Mouse (Mus musculus) intestine, postnatal 0 days (tissue): ENCODE results near the gene Gm28539. TPM values are rescaled to one million over a fixed set of nuclear protein-coding genes. Genes with fewer than 3 reads are reported as not detected.

Experiments used
- ATAC-seq: fragments of 200-750 bp; cut with Nextera tagmentation; 2 replicates; pipeline ENCODE4 v1.8.0; 2017; ENCODE audit warnings: mild to moderate bottlenecking, moderate TSS enrichment, moderate library complexity
- H3K27ac ChIP-seq: fragments of 300-500 bp; sonication (generic); 2 replicates; pipeline ENCODE4 v1.5.1; 2014; ENCODE audit warnings: mild to moderate bottlenecking, low read depth, low read length, moderate library complexity
- H3K27me3 ChIP-seq: fragments of 300-500 bp; sonication (generic); replicated peaks from 2 replicates; pipeline ENCODE4 v1.6.1; 2014; ENCODE audit warnings: low read length, mixed read lengths; ENCODE audit not compliant: control insufficient read depth, insufficient read depth
- H3K36me3 ChIP-seq: fragments of 300-500 bp; sonication (generic); 2 replicates; pipeline ENCODE4 v1.6.1; 2014; ENCODE audit warnings: mild to moderate bottlenecking, moderate library complexity; ENCODE audit not compliant: control insufficient read depth, insufficient read depth
- H3K4me1 ChIP-seq: fragments of 300-500 bp; sonication (generic); replicated peaks from 2 replicates; pipeline ENCODE4 v1.6.1; 2014; ENCODE audit warnings: antibody characterized with exemption, low read length, mixed read lengths; ENCODE audit not compliant: control insufficient read depth, insufficient read depth
- H3K4me2 ChIP-seq: fragments of 300-500 bp; sonication (generic); replicated peaks from 2 replicates; pipeline ENCODE4 v1.6.1; 2014; ENCODE audit warnings: low read depth, mild to moderate bottlenecking, moderate library complexity
- H3K4me3 ChIP-seq: fragments of 300-500 bp; sonication (generic); 2 replicates; pipeline ENCODE4 v1.5.1; 2014; ENCODE audit warnings: low read depth, low read length
- H3K9ac ChIP-seq: fragments of 300-500 bp; sonication (generic); 2 replicates; pipeline ENCODE4 v1.6.1; 2014; ENCODE audit warnings: mild to moderate bottlenecking, low read depth, low read length
- H3K9me3 ChIP-seq: fragments of 300-500 bp; sonication (generic); 2 replicates; pipeline ENCODE4 v1.6.1; 2016; ENCODE audit warnings: mixed run types; ENCODE audit not compliant: control insufficient read depth
- CTCF ChIP-seq: sonication (generic); IDR thresholded peaks from 2 replicates; pipeline ENCODE4 v1.5.1; 2016; ENCODE audit warnings: low read depth, mild to moderate bottlenecking, control low read depth, antibody characterized with exemption, moderate library complexity
- WGBS: fragments of 180-500 bp; shearing (Covaris S2); extraction: QIAGEN DNeasy Blood & Tissue Kit; methylation state at CpG from one replicate; pipeline ENCODE4 v1.1.7; 2014; 5-methylcytosine and 5-hydroxymethylcytosine counted together
- polyA plus RNA-seq: library from polyadenylated mRNA; unstranded; fragments of >200 nt; fragmentation: Nextera tagmentation; extraction: Ambion mirVana; gene quantifications from 2 replicates; pipeline ENCODE4 v1.2.1, GENCODE M21; 2015

The Gm28539 gene
- not detected in 2 replicates for polyA plus RNA-seq

GRCm38 (mm10) chr16:18836468-18837208 lies at the start of gene Gm28539, which contains the start of gene 2510002D24Rik:
Gene Gm28539, plus strand, starts transcription at chr16:18836584.
Gene 2510002D24Rik, plus strand, starts transcription at chr16:18836578.
- peak within 1 kb of the TSS; percentile 90 for H3K4me3 ChIP-seq
- peak within 1 kb of the TSS; percentile 83 for H3K4me2 ChIP-seq
- H3K9me3 ChIP-seq, result no peaks in the 10 kb centered on the region
- H3K27me3 ChIP-seq, result no peaks in the 10 kb centered on the region
- peaks cover 36% of the 10 kb centered on the region for H3K36me3 ChIP-seq
- no peaks in the 10 kb centered on the region for H3K4me1 ChIP-seq
- H3K9ac ChIP-seq, result peak within 1 kb of the TSS; percentile 79
- no peak for TF ChIP-seq CTCF
- under 1% methylated on average over 46 of the region's 46 CpGs for WGBS
- peak within 1 kb of the TSS; percentile 89 for H3K27ac ChIP-seq
- peak; percentile 99 for ATAC-seq

GRCm38 (mm10) chr16:18786652-18787051 lies 49.7 kb upstream of the Gm28539 start:
- Histone ChIP-seq H3K27ac (no peak overlapping the region), H3K27me3 (no peaks in the 10 kb centered on the region), H3K4me3 (no peak overlapping the region), H3K9ac (no peak overlapping the region), H3K4me1 (no peaks in the 10 kb centered on the region), H3K4me2 (no peak overlapping the region), H3K9me3 (no peaks in the 10 kb centered on the region), H3K36me3 (peaks cover 17% of the 10 kb centered on the region; the same call in 1 of the 2 replicates)
- no peak for ATAC-seq
- WGBS, result 96% methylated on average over 10 of the region's 10 CpGs
- TF ChIP-seq CTCF, result no peak

- Histone ChIP-seq H3K4me1 (no peaks in the 10 kb centered on the region), H3K36me3 (peaks cover 22% of the 10 kb centered on the region), H3K27me3 (no peaks in the 10 kb centered on the region), H3K9ac (no peak overlapping the region), H3K4me3 (no peak overlapping the region), H3K4me2 (no peak overlapping the region), H3K9me3 (no peaks in the 10 kb centered on the region), H3K27ac (no peak overlapping the region)
- ATAC-seq, result no peak
- TF ChIP-seq CTCF, result no peak
- 89% methylated on average over 10 of the region's 10 CpGs for WGBS
These were observed 47.6 kb upstream of the Gm28539 start for GRCm38 (mm10) chr16:18788627-18789406.

DNA sequence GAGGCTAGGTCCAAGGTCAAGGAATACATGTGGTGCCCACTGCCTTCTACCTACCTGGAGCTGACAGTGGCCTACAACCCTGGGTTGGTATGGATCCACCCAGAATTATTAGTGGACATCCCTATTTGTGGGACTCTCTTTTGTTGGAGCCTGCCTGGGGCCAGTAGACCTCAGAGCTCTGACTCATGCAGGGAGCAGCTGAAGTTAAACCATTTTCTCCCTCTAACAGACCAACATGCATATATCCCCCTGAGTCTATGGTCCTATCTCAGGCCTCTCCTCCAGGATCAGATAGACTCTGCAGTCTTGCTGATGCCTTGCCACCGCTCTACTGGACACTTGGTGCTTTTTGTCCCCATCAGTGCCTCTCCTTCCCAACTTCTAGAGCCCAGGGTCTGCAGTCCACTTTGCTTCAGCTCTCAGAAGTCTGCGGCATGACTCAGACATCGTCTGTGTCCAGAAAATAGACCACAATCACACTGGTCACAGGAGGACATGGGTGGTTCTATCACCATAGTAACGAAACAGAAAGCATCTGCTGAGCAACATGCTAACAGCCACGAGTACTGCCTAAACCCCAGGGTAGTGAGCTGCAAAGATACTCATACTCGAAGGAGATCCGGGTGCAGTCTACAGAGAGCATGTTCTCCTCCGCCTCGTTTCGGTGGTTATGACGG lies 41.0 kb upstream of the Gm28539 start:
- no peak overlapping the region for H3K4me2 ChIP-seq
- TF ChIP-seq CTCF, result no peak
- H3K4me1 ChIP-seq, result no peaks in the 10 kb centered on the region
- H3K27ac ChIP-seq, result no peak overlapping the region
- no peak for ATAC-seq
- H3K9me3 ChIP-seq, result no peaks in the 10 kb centered on the region
- H3K4me3 ChIP-seq, result no peak overlapping the region
- no peak overlapping the region for H3K9ac ChIP-seq
- peaks cover 23% of the 10 kb centered on the region; the same call in 1 of the 2 replicates for H3K36me3 ChIP-seq
- WGBS, result 89% methylated on average over 11 of the region's 11 CpGs
- no peaks in the 10 kb centered on the region for H3K27me3 ChIP-seq

DNA sequence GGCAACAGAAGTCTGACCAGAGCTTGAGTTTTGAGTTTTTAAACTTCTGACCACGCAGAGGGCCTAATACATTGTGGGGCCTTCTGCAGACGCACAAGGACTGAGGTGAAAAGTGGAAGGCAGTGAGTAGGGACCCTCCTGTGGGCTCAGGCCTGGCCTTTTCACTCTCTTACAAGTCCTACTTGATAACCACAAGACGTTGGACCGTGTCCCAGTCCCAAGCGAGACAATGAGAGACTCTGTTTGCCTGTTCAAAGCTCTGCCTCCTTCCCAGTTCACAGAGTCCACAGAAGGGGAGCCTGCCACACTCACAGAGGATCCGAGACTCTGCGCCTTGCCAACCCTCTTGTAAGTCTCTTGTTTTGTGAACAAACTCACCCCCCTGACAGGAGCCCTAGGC lies 39.7 kb upstream of the Gm28539 start:
- Histone ChIP-seq H3K9ac (no peak overlapping the region), H3K36me3 (peaks cover 28% of the 10 kb centered on the region), H3K4me2 (no peak overlapping the region), H3K27me3 (no peaks in the 10 kb centered on the region), H3K27ac (no peak overlapping the region), H3K4me1 (no peaks in the 10 kb centered on the region), H3K4me3 (no peak overlapping the region), H3K9me3 (no peaks in the 10 kb centered on the region)
- TF ChIP-seq CTCF, result no peak
- WGBS, result 86% methylated on average over 7 of the region's 7 CpGs
- no peak for ATAC-seq

GRCm38 (mm10) chr16:18798151-18798550 lies 38.2 kb upstream of the Gm28539 start:
- Histone ChIP-seq H3K4me2 (no peak overlapping the region), H3K27ac (no peak overlapping the region), H3K36me3 (peaks cover 24% of the 10 kb centered on the region), H3K9me3 (no peaks in the 10 kb centered on the region), H3K4me1 (no peaks in the 10 kb centered on the region), H3K4me3 (no peak overlapping the region), H3K27me3 (no peaks in the 10 kb centered on the region), H3K9ac (no peak overlapping the region)
- ATAC-seq, result no peak
- 90% methylated on average over 5 of the region's 5 CpGs for WGBS
- no peak for TF ChIP-seq CTCF
